Mouse (Mus musculus): ENCODE data around the gene Wdr46. TPM values are rescaled to one million over a fixed set of nuclear protein-coding genes. Genes with fewer than 3 reads are reported as not detected.
"Not testable (repeated sequence)": the region's sequence is repeated elsewhere in the genome, so short reads cannot be mapped to it uniquely, and the experiment has no call there.

Gene Wdr46
- total RNA-seq, 2 experiments from 2014 or later, result 20.5 to 20.9 TPM

- intact Hi-C loops (cut with DNase I), result loop anchor here (5.0 to 10.0 kb wide), 2 partner anchors 1295 to 1348 kb away; partner anchors contain the start of gene H2-Q2
- DNase-seq (ENCODE audit: extremely low spot score in 1 of 2, low spot score in 2 of 2), result not testable (repeated sequence)
Measured at GRCm38 (mm10) chr17:33997025-33997424, 56.6 kb downstream of the Wdr46 start.

GRCm38 (mm10) chr17:33998697-33999096 lies 58.2 kb downstream of the Wdr46 start:
- intact Hi-C loops (cut with DNase I), result loop anchor here (5.0 to 10.0 kb wide), 2 partner anchors 1294 to 1346 kb away; partner anchors contain the start of gene H2-Q2
- not testable (repeated sequence) for DNase-seq (ENCODE audit: extremely low spot score in 1 of 2, low spot score in 2 of 2)

Other genes starting within 250 kb of the Wdr46 start
- gene March2, start 222.0 kb upstream of the Wdr46 start, total RNA-seq (2021), result 10 to 100 TPM; 81.5 to 82.1 TPM
- 100 to 1,000 TPM; 336 to 350 TPM for gene Rab11b, start 180.1 kb upstream of the Wdr46 start, total RNA-seq (2021)
- gene Angptl4, start 158.8 kb upstream of the Wdr46 start, total RNA-seq (2021), result 1 to 10 TPM; 5.2 to 9.1 TPM
- gene Kank3, start 130.1 kb upstream of the Wdr46 start, total RNA-seq (2021), result 10 to 100 TPM; 37.9 to 38.2 TPM
- 100 to 1,000 TPM; 861 to 875 TPM for gene Rps28, start 116.1 kb upstream of the Wdr46 start, total RNA-seq (2021)
- 100 to 1,000 TPM; 225 to 228 TPM for gene Ndufa7, start 116.1 kb upstream of the Wdr46 start, total RNA-seq (2021)
- gene Cd320, start 97.6 kb upstream of the Wdr46 start, total RNA-seq (2021), result 10 to 100 TPM; 24.1 to 26.4 TPM
- gene Gm7029, start 66.8 kb upstream of the Wdr46 start, total RNA-seq (2021), result not detected
- 1 to 10 TPM; 3.9 to 7.1 TPM for gene Kifc1, start 50.0 kb upstream of the Wdr46 start, total RNA-seq (2021)
- gene Platr17, start 35.5 kb upstream of the Wdr46 start, total RNA-seq (2021), result 1 to 10 TPM; 1.2 TPM
- gene Daxx, start 31.2 kb upstream of the Wdr46 start, total RNA-seq (2021), result 10 to 100 TPM; 26.5 to 28.1 TPM
- gene Tapbp, start 24.8 kb upstream of the Wdr46 start, total RNA-seq (2021), result 10 to 100 TPM; 33.0 to 34.7 TPM
- gene Zbtb22, start 24.8 kb upstream of the Wdr46 start, total RNA-seq (2021), result 10 to 100 TPM; 35.0 to 35.8 TPM
- 10 to 100 TPM; 67.1 to 68.4 TPM for gene Rgl2, start 11.1 kb upstream of the Wdr46 start, total RNA-seq (2021)
- 10 to 100 TPM; 89.2 to 96.1 TPM for gene Pfdn6, start 317 bp upstream of the Wdr46 start, total RNA-seq (2021)
- 1 to 10 TPM; 5.2 to 9.8 TPM for gene B3galt4, start 10.8 kb downstream of the Wdr46 start, total RNA-seq (2021)
- 10 to 100 TPM; 71.3 to 77.5 TPM for gene Vps52, start 15.2 kb downstream of the Wdr46 start, total RNA-seq (2021)
- gene Rps18, start 15.3 kb downstream of the Wdr46 start, total RNA-seq (2021), result 100 to 1,000 TPM; 440 to 443 TPM
- 10 to 100 TPM; 10.6 to 11.8 TPM for gene H2-K1, start 59.7 kb downstream of the Wdr46 start, total RNA-seq (2021)
- 10 to 100 TPM; 23.2 to 24.9 TPM for gene Ring1, start 84.0 kb downstream of the Wdr46 start, total RNA-seq (2021)
- 10 to 100 TPM; 29.7 to 32.0 TPM for gene H2-Ke6, start 87.4 kb downstream of the Wdr46 start, total RNA-seq (2021)
- gene Slc39a7, start 91.0 kb downstream of the Wdr46 start, total RNA-seq (2021), result 100 to 1,000 TPM in 1 of 2 experiments, 10 to 100 TPM in 1; 90.7 to 101 TPM
- 10 to 100 TPM; 74.8 to 78.7 TPM for gene Rxrb, start 91.2 kb downstream of the Wdr46 start, total RNA-seq (2021)
- 10 to 100 TPM; 12.2 to 14.3 TPM for gene Col11a2, start 98.8 kb downstream of the Wdr46 start, total RNA-seq (2021)
- under 1 TPM in 1 of 2 experiments, not detected in 1; 0.55 TPM for gene H2-Oa, start 151.7 kb downstream of the Wdr46 start, total RNA-seq (2021)
- 10 to 100 TPM; 26.6 to 27.7 TPM for gene H2-DMa, start 178.9 kb downstream of the Wdr46 start, total RNA-seq (2021)
- gene Brd2, start 182.0 kb downstream of the Wdr46 start, total RNA-seq (2021), result 100 to 1,000 TPM; 266 to 271 TPM
- gene H2-DMb2, start 202.6 kb downstream of the Wdr46 start, total RNA-seq (2021), result 1 to 10 TPM in 1 of 2 experiments, under 1 TPM in 1; 0.99 to 1.4 TPM
- 1 to 10 TPM; 1.2 to 1.8 TPM for gene H2-DMb1, start 212.4 kb downstream of the Wdr46 start, total RNA-seq (2021)
- gene Tap1, start 246.9 kb downstream of the Wdr46 start, total RNA-seq (2021), result 1 to 10 TPM; 2.7 to 3.3 TPM
- gene Psmb9, start 247.1 kb downstream of the Wdr46 start, total RNA-seq (2021), result 1 to 10 TPM in 1 of 2 experiments, under 1 TPM in 1; 0.66 to 2.2 TPM